Mouse (Mus musculus) ES-E14 (cell line): ENCODE measurements around the gene Baz2b. TPM values are rescaled to one million over a fixed set of nuclear protein-coding genes. Genes with fewer than 3 reads are reported as not detected.
"Not testable (repeated sequence)": the region's sequence is repeated elsewhere in the genome, so short reads cannot be mapped to it uniquely, and the experiment has no call there.

Experiments used
- DNase-seq: peaks from one replicate; pipeline ENCODE4 v3.0.0-alpha.2; 2013; ENCODE audit warnings: low read depth, low spot score
- H3K27ac ChIP-seq: 2 replicates; pipeline ENCODE4 v1.5.1; 2012; ENCODE audit warnings: low read depth, mild to moderate bottlenecking, low read length, moderate library complexity, mixed read lengths; ENCODE audit not compliant: poor library complexity, insufficient read depth, severe bottlenecking
- H3K36me3 ChIP-seq: 2 replicates; pipeline ENCODE4 v1.6.1; 2012; ENCODE audit warnings: mild to moderate bottlenecking, low read length, moderate library complexity, mixed read lengths; ENCODE audit not compliant: control insufficient read depth, poor library complexity, insufficient read depth, severe bottlenecking
- H3K4me1 ChIP-seq, 2 experiments: fragments of 150-350 bp in 1 of 2; sonication (generic) in 1 of 2; 2 replicates each; pipeline ENCODE4 v1.6.1; 2012; ENCODE audit warnings: low read length in 2 of 2, mild to moderate bottlenecking in 1 of 2, mixed read lengths in 1 of 2; ENCODE audit not compliant: control insufficient read depth in 2 of 2, insufficient read depth in 2 of 2, poor library complexity in 1 of 2
- H3K4me3 ChIP-seq, 2 experiments: fragments of 150-350 bp in 1 of 2; sonication (generic) in 1 of 2; 2 replicates each; pipeline ENCODE4 v1.5.1; 2012; ENCODE audit warnings: low read length in 2 of 2, low read depth in 1 of 2, mild to moderate bottlenecking in 1 of 2, mixed read lengths in 1 of 2; ENCODE audit not compliant: insufficient read depth in 1 of 2, poor library complexity in 1 of 2, severe bottlenecking in 1 of 2
- H3K9ac ChIP-seq: 2 replicates; pipeline ENCODE4 v1.6.1; 2012; ENCODE audit warnings: low read depth, mild to moderate bottlenecking, low read length, mixed read lengths; ENCODE audit not compliant: poor library complexity, insufficient read depth, severe bottlenecking
- H3K9me3 ChIP-seq: fragments of 150-350 bp; sonication (generic); 2 replicates; pipeline ENCODE4 v1.6.1; 2012; ENCODE audit warnings: low read depth, mild to moderate bottlenecking, low read length; ENCODE audit not compliant: control insufficient read depth, insufficient read depth
- CHD2 ChIP-seq: IDR thresholded peaks from 2 replicates; pipeline ENCODE4 v1.6.1; 2014; ENCODE audit warnings: mild to moderate bottlenecking, low read depth, low read length, inconsistent platforms
- HCFC1 ChIP-seq: IDR thresholded peaks from 2 replicates; pipeline ENCODE4 v1.6.1; 2012; ENCODE audit warnings: low read length, inconsistent platforms, borderline replicate concordance; ENCODE audit not compliant: insufficient read depth
- MAFK ChIP-seq: IDR thresholded peaks from 2 replicates; pipeline ENCODE4 v1.6.1; 2014; ENCODE audit warnings: mild to moderate bottlenecking, low read depth, low read length, inconsistent platforms; ENCODE audit not compliant: insufficient read depth
- ZC3H11A ChIP-seq: IDR thresholded peaks from 2 replicates; pipeline ENCODE4 v1.6.1; 2012; ENCODE audit warnings: low read depth, mild to moderate bottlenecking, inconsistent platforms, low read length, borderline replicate concordance
- ZNF384 ChIP-seq: IDR thresholded peaks from 2 replicates; pipeline ENCODE4 v1.6.1; 2012; ENCODE audit warnings: low read depth, low read length, inconsistent platforms
- in situ Hi-C, 2 experiments: fragments of 600-800 bp; cut with MboI; formaldehyde crosslinking; loops; one replicate each; pipeline ENCODE4 v1.15.1; 2025; ENCODE audit warnings: low sequenced_read_pairs in 2 of 2, inconsistent platforms in 1 of 2; ENCODE audit not compliant: unreplicated experiment in 2 of 2
- total RNA-seq: library from RNA; depleted of rRNA; stranded (reverse); fragments of 300-350 nt; gene quantifications from 2 replicates; pipeline ENCODE4 v1.2.3, GENCODE M21; 2012

Gene Baz2b
- total RNA-seq, 1 experiment = 22.0 TPM

GRCm38 (mm10) chr2:60076025-60076424, 133.6 kb downstream of the Baz2b start:
- DNase-seq = peak; percentile 41
- Histone ChIP-seq H3K9me3 (no peaks in the 10 kb centered on the region), H3K4me3 (no peak overlapping the region), H3K36me3 (no peaks in the 10 kb centered on the region), H3K27ac (no peak overlapping the region; the same call in 1 of the 2 replicates), H3K9ac (no peak overlapping the region), H3K4me1 (peaks cover 18 to 21% of the 10 kb centered on the region in 2 experiments)
- TF ChIP-seq CHD2 (no peak; the same call in 1 of the 2 replicates), MAFK (no peak), HCFC1 (no peak), ZC3H11A (no peak), ZNF384 (no peak)
- in situ Hi-C loops = no loop called here

- H3K9ac ChIP-seq, H3K9me3 ChIP-seq, H3K27ac ChIP-seq, DNase-seq, H3K4me3 ChIP-seq, H3K36me3 ChIP-seq, in situ Hi-C loops: not testable (repeated sequence)
- peaks cover 11 to 12% of the 10 kb centered on the region in 2 experiments; a peak in 3 of 4 replicates for H3K4me1 ChIP-seq
Observed at GRCm38 (mm10) chr2:60073798-60074197, 135.8 kb downstream of the Baz2b start.

- Histone ChIP-seq H3K36me3 (no peaks in the 10 kb centered on the region), H3K4me3 (no peak overlapping the region), H3K27ac (no peak overlapping the region), H3K9ac (no peak overlapping the region), H3K4me1 (peaks cover 5 to 8% of the 10 kb centered on the region in 2 experiments; a peak in 3 of 4 replicates), H3K9me3 (no peaks in the 10 kb centered on the region)
- TF ChIP-seq ZC3H11A = no peak
- TF ChIP-seq MAFK = no peak
- TF ChIP-seq CHD2 = no peak
- TF ChIP-seq ZNF384 = no peak
- no peak for DNase-seq
- in situ Hi-C loops = no loop called here
Observed at GRCm38 (mm10) chr2:60071813-60072212, 137.8 kb downstream of the Baz2b start.

- no peak overlapping the region for H3K9ac ChIP-seq
Observed at GRCm38 (mm10) chr2:60070938-60071337, 138.7 kb downstream of the Baz2b start.

GRCm38 (mm10) chr2:60068468-60068867, 141.2 kb downstream of the Baz2b start:
- Histone ChIP-seq H3K27ac (no peak overlapping the region), H3K4me3 (no peak overlapping the region), H3K9me3 (no peaks in the 10 kb centered on the region), H3K36me3 (no peaks in the 10 kb centered on the region), H3K4me1 (peaks cover 2 to 3% of the 10 kb centered on the region in 2 experiments; a peak in 1 of 4 replicates), H3K9ac (no peak overlapping the region)
- TF ChIP-seq HCFC1 (no peak), MAFK (no peak), CHD2 (no peak), ZNF384 (no peak), ZC3H11A (no peak)
- in situ Hi-C loops = no loop called here
- no peak for DNase-seq

More at GRCm38 (mm10) chr2:60070938-60071337, 138.7 kb downstream of the Baz2b start:
- TF ChIP-seq HCFC1 (no peak), MAFK (no peak), ZC3H11A (no peak), CHD2 (no peak), ZNF384 (no peak)
- Histone ChIP-seq H3K27ac (no peak overlapping the region), H3K9me3 (no peaks in the 10 kb centered on the region), H3K4me3 (no peak overlapping the region), H3K4me1 (peaks cover 3 to 5% of the 10 kb centered on the region in 2 experiments; a peak in 2 of 4 replicates), H3K36me3 (no peaks in the 10 kb centered on the region)
- in situ Hi-C loops = no loop called here
- DNase-seq = no peak
